Mouse (Mus musculus) ES-CJ7 (cell line): Measurements from ENCODE around the gene Kank4.
"Not testable (repeated sequence)": the region's sequence is repeated elsewhere in the genome, so short reads cannot be mapped to it uniquely, and the experiment has no call there.

ENCODE experiments used
- DNase-seq: peaks from one replicate; pipeline ENCODE4 v3.0.0; 2011; ENCODE audit warnings: low read depth, low spot score

The Kank4 gene

DNA sequence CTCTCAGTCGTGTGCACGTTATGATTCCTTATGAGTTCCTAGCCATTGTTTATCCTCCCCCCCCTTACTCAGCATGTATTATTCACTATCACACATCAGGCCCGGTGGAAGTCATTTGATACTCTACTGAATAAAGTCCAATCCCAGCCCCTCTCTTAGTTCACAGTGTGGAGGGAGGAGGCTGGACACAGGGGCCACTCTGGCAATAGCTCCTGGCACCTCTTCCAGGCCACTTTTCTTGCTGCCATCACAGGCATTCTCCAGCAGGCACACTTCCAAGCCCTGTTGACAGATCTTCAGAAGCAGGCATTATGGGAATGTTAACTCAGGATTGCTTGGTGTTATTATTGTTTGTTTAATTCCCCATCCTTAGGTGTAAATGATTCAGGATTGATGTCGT is 17.4 kb upstream of the Kank4 start:
- no peak for DNase-seq

DNA sequence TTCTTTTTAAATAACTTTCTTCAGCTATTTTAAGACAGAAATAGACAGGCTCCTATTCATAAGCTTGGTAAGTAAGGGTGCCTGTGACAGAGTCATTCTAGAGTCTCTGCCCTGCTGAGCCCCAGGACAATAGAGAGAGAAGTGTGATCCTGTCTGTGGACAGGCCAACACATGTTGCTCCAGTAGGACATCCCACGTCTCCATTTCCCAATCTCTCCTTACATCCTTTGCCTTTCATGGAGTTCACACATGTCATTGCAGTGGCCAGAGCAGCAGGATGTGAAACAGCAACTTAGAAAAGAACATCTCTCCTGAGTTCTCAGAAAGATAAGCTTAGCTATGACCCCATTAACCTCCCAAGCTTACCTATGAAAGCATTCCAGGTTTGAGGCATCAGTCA is 14.4 kb upstream of the Kank4 start:
- no peak for DNase-seq

DNA sequence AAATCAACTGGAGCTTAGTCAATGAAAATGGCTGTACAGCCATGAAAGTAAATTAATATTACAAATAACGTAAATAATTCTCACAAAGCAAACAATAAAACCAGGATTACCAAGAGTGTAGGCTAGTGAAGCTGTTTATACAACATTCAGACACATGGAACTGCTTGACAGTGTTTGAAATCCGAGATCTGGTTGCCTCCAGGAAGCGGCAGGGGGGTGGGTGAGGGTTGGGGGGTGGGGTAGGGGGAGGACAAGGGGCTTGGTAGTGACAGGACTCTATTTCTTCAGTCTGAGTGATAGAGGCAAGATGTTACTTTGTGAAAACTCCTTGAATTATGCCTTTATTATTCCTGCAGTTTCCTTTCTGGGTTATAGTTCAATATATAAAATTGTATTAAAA is 9.4 kb upstream of the Kank4 start:
- no peak for DNase-seq

DNA sequence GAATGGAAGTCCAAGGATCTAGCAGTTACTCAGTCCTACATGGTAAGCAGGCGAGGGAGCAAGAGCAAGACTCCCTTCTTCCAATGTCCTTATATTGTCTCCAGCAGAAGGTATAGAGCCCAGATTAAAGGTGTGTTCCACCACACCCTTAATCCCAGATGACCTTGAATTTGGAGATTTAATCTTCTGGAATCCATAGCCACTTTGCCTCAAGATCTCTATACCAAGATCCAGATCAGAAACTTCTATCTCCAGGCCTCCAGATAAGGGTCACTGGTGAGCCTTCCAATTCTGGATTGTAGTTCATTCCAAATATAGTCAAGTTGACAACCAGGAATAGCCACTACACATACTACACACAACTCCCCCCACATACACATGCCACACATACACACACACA is 6.4 kb upstream of the Kank4 start, which contains the start of gene I0C0044D17Rik:
Gene I0C0044D17Rik (minus strand): TSS at position 101 of the 400 bp plus-strand sequence.
- not testable (repeated sequence) for DNase-seq

DNA sequence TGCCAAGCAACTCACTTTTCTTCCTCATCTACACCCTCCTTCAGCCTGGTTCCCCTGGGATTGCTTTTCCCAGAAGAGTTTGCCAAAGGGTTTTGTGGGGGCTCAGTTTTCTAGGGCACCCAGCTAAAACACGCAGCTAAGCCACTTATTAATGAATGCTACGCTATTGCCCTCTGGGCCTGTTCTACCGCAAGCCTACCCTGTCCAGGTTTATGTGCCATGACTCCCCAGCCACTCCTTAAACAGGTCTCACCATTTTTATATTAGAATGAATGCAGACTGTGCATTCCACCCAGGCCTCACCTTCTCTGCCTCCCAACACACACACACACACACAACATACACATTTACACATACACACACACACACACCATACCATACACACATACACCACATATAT is 5.7 kb upstream of the Kank4 start:
- DNase-seq: no peak

DNA sequence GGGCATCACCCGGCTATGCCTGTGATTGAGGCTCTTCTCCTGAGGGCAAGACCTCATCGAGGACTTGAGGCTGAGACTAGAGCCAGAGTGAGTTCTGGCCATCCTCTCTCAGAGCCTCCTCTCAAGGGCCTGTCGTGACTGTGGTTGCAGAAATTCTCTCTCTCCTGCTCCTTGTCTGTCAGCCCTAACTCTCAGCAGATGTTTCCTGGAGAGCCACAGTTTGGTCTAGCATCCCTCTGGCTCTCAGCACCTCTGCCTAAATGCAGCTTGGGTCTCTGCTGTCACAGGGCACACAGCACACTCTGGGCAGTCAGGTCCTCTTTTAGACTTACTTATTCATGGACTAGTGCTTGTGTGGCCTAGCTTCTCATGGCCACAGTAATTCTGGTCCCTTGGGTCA is 5.1 kb upstream of the Kank4 start:
- no peak for DNase-seq

DNA sequence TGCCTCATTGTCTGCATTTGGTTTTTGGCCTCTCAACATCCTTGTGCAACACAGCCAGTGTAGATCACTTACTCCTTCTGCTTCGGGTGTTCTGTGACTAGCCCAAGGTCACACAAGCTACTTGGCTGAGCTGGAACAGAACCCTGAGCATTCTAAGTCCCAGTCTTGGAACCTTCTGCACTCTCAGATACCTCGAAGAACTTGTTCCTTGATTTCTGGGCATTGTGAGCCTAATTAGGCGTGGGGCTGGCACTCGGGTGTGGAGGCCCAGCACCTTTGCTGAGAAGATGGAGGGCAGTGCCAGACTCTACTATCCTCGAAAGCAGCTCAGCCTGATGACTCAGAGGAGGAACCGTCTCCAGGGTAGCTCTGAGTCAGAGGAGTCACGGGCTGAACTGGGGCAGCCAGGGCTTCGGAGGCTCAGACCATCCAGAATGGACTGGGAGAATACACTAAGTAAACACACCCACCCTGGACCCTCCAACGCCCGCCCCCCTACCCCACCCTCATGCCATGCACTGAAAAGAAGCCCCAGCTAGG is 1.9 kb upstream of the Kank4 start:
- no peak for DNase-seq

DNA sequence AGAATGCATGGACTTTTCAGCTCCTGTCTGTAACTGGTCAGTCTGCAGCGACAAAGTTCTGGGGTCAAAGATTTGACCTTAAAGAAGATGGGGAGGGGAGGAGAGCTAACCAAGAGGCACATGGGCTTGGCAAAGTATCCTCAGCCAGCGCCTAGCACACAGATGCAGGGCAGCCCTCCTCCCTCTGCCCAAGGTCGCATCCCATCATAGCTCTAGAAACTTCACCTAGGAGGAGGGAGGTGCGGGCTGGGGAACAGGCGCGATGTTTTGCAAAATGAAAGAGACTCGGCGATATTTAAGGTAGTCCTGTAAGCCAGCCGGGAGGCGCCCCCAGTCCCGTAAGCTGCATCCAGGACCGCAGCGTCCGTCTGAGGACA is 542 bp downstream of the Kank4 start:
- DNase-seq: no peak

DNA sequence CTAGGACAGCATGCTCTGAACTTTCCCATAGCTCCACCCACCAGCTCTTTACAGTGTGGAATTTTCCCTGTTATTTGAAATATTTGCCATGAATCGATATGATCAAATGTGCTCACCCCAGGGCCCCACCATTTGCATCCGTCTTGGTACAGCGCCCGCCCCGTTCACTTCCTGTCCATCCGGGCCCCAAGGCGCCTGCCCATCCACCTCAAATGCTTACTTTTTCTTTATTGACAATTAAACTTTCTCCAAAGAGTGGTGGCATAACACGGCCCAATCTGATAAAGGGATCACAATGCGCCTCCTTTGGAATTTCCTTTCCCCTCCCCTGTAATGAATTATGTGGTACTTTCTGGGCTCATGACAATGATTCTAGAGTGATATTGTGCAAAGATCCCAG is 11.0 kb downstream of the Kank4 start:
- DNase-seq: no peak

DNA sequence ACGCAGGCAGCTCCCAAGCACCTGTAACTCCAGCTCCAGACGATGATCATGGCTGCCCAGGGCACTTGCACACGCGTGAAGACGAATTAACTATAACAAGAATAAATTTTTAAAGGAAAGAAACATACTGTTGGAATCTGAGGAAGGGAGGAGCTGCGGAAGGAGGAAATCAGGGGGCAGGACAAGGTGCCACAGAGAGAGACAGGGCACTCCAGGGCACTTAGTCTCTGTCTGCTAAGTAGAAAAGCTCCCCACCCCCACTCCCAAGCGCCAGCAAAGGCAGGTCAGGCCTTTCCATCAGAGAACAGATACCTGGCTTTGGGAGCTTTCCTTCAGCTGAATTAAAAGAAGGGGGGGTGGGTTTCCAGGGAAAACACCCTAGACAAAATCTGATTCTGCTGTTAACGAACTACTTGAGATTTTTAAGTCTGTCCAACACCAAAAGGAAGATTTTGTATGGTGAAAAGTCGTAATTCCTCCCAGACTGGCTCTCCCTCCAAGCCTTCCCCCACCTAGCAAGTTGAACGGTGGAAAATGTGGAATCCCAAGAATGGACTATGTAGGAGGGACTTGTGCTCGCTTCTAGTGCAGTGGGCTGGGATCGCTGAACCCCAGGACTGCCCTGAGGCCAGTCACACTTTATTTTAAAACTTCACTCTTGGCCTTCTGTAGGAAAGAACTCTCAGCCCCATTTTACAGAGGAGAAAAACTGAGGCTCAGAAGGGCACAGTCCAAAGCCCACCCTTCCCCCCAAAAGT is 11.9 kb downstream of the Kank4 start:
- DNase-seq: peak; percentile 61

DNA sequence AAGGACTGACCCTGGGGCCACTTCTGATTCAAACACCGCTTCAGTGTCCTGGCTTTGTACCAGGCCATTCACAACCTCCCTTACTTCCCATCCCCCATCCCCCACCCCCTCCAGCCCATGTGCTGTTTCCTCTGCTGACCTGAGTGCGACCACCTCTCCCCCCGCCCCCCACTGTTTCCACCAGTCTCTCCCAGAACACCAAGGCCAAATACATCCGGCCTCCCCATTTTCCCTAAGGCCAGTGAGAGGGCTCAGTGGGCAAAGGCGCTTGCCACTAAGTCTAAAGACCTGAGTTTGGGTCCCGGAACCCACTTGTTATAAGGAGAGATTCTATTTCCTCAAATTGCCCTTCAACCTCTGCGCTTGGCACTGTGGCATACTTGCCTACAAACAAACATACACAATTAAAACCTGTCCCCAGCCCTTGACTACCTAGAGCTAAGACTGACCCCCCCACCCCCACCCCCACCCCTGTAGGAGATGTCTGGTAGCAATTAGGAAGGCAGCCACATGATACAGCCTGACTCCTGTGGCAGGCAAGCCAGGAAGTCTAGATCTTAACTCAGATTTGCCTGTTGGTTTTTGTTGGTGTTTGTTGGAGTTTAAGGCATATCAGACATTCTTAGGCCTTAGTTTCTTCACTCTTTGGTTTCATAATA is 12.7 kb downstream of the Kank4 start:
- DNase-seq: peak; percentile 73

DNA sequence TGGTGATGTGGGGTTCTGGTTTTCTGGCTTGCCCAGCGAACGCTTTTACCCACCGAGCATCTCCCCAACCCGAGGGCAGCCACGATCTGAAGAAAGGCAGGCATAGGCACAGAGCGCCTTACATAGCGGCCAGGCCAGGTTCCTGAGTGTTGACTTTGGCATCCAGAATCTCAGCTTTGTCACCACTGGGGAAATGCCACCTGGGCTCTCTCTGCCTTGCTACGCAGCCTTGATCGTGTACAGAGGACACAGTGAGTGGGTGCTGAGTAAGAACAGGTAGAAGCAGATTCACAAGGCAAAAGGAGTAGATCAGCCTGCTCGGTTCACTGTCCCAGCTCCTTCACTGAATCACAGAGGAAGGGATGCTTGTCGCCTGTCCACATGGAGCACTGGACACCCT is 15.6 kb downstream of the Kank4 start:
- DNase-seq: no peak

DNA sequence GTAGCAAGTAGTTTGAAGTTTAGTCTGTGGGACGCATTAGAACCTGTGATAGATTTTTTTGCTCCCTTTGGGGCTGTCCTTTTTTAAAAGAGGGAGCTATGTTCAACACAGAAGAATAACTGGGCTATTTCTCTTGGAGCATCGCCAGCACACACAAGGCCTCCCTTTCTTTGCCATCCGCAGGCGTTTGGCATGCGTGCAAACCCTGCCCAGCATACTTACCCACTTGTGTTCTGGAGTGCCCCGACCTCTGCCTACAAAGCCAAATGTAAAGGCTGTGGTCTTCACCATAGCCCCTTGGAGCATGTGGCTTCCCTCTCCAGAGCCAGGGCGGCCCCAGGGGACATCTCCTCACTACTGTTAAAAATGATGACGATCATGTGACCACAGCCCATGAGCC is 16.5 kb downstream of the Kank4 start:
- DNase-seq: no peak

DNA sequence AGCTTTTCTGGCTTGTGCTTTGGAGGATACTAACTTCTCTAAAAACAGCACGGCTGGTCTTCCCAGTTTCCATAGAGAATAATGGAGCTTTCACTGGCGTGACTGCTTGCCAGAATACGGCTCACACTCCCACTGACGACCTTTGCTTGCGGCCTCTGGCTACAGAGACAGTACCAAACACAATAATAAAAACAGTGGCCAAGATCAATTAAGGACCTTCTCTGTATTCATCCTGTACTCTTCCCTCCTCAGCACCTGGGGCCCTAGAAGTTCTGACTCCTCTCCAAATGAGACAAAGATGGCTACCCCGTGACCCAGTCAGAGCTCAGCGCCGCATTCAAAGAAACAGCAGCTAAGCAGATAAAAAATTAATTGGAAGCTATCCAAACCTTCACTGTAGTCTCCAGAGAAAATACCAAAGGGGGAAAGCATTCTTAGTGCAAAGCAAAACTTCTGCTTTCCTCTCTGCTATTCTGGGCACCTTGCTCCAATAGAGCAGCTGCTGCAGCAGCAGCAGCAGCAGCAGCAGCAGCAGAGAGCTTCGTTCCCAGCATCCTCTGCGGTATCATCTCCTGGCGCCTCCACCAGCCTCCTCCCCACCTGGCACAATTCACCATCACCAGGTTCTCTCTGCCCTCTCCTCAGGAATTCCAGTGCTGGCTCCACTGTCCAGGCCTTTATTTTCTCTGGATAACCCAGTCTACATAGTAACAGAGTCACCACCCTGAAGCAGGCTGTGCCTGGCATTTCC is 20.6 kb downstream of the Kank4 start:
- no peak for DNase-seq

DNA sequence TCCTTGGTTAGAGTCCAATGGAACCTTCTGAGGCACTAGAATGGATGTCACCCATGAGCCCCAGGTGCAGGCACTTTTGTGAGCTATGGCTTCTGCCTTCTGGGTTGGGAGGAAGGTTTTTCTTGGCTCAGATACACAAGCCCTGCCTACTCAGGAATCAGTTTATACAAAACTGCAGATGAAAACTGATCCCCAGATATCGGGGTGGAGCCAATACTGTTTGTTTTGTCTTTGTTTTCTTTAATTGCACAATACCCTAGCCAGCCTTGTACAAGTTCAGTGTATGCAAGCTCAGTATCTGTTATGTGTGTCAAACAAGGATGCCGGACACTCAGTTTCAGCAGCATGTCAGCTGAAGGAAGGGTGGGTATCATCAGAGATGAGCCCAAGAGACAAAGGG is 22.1 kb downstream of the Kank4 start:
- no peak for DNase-seq

DNA sequence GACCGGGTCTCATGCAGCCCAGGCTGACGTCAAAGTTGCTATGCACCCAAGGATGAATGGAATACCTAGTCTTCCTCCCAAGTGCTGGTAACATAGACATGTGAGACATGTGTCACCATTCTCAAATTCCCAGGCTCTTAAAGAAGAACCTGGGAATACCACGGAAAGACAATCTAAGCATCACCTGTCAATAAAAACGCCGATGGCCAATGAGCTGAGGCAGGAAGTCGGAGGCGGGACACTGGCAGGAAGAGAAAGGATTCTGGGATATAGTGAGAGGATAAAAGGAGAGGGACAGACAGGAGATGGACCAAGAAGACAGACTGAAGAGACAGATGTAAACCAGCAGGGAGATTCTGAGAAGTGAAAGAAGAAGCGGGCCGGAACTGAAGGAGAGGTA is 23.9 kb downstream of the Kank4 start:
- no peak for DNase-seq

DNA sequence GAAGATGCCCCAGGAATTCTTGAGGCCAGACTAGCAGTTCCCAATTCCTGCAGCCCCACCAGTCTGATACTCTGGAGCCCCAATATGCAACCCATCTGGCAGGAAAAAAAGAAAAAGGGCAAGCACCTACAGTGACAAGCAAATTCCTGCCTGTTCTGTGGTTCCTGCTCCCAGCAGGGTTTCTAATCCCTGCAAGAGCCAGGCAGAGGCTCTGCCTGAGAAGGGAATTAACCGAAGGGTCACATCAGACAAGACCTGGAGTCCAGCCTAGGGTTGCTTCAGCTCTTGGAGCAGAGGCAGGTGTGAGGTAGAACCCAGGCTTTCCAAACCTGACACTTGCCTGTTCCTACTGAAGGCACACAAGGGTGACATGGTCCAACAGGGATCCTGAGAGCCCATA is 26.6 kb downstream of the Kank4 start:
- no peak for DNase-seq

DNA sequence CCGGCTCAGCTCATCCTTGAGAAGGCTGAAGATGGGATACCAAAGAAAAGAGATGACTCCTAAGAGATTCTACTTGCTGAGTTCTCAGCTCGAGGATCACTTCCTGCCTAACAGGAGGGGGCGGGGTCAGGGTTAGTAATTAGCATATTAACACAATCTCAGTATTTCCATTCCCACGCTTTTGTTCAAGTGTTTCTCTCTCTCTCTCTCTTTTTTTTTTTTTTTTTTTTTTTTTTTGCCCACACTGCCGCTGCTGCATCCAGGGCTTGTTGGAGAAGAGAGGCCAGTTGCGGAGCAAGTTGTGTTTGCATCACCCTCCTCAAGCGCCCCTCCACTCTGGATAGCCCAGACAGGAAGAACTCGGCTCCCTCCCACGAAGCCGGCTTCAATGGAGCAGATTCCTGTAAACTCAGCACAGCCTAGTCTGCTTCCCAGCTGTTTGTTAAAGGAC is 27.5 kb downstream of the Kank4 start:
- DNase-seq: peak; percentile 42

DNA sequence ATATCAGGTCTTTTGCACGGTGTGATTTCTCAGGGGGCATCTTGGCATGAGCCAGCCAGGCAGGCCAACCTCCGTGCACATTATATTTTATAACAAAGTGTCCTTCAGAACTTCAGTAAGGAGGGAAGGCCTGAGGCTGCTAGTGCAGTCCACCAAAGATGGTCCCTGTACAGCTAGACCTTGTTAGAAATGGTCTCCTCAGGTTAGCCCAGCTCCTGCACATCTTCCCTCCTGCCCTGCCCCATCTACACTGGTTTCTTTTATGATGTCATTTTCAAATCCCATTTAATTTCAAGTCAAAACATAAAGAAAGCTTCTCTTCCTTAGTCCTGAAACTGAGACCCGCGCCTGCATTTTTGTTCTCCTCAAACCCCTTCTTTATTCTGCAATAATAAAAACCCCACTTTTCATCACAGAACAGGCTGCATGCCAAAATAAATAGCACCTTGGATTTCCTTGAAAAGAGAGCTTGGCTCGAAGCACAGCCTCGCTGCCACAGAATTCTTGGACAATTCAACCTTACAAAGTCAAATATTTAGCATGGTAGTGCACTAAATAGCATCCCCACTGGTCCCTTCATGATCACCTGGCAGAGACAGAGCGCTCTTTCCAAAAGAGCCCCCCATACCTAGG is 28.1 kb downstream of the Kank4 start:
- no peak for DNase-seq

DNA sequence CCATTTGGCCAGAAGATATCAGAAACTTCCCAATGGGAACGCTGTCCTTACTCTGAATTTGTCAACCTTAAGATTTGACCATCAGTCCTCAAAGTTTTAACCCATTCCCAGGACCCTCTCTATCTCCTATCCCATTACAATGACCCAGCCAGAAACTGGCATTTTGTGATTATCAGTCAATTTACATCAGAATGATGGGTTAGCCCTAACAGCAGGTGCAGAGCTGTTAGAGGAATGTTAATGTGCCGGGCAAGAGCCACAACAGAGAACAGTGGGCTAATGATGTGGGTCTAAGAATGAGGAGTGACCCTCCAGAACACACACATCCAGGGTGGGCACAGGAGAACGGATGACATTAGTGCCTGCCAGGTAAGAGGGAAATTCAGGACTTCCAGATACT is 31.1 kb downstream of the Kank4 start:
- DNase-seq: peak; percentile 77

DNA sequence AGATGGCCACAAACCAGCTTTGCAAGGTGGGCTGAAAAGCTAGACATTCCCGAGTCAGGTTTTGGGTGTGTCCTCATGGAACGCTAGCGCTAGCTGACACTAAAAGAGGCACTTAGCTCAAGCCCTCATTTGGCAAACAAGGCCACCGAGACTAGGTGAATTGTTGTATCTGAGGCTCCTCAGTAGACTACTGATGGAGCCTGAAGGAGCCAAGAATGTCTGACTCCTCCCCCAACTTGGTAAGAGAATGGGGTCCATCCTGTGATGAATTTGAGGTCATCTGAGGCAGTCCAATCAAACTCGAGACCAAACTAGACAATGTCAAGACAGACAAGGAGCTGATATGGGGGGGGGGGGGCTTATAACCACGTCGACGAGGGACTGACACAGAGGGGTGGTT is 31.5 kb downstream of the Kank4 start:
- DNase-seq: peak; percentile 63

DNA sequence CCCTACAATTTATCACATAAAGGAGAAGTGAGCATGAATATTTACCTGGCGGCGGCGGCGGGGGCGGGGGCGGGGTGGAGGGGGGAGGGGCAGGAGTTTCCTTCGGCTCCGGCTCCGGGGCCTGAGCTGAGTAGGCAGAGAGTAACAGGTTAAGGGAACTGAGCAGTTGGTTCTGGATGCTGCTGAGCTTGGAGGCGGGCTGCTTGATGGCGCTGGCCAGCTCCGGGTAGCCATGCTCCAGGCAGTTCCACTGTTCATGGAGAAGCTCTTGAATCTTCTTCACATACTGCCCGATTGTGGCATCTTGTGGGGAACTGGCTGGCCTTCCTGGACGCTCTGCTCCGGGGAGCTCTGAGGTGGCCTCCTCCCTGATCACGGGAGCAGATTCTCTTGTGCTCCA is 39.1 kb downstream of the Kank4 start:
- DNase-seq: no peak
